Mouse (Mus musculus) liver, postnatal 0 days (tissue): ENCODE data around the gene Olfr955.

Experiments used
- CTCF ChIP-seq: sonication (generic); IDR thresholded peaks from 2 replicates; pipeline ENCODE4 v1.5.1; 2016; ENCODE audit warnings: antibody characterized with exemption, low read depth
- EP300 ChIP-seq: IDR thresholded peaks from 2 replicates; pipeline ENCODE4 v1.6.1; 2016; ENCODE audit warnings: antibody characterized with exemption, low read depth, mild to moderate bottlenecking

DNA sequence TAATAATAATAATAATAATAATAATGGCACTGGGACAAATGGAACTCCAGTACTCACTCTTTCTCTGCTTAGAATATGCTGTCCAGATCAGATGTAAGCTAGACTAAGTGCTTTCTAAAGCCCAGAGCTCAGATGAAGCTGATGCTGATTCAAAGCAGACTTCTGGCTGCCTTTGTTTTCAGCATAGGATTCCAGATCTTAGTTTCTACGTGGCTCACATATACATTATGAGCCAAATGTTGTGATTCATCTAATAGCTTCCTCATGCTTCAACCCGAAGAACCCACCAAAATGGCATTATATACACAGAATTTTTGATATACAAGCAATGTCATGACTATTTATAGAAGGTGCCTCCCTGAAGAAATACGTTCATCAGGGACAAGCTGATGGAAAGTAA lies 43.8 kb upstream of the Olfr955 start, which contains the start of gene Olfr957:
- TF ChIP-seq CTCF: no peak
- no peak for TF ChIP-seq EP300
